Mouse (Mus musculus) erythroblast, embryonic 14.5 days (primary cell): ENCODE data around the gene Rilpl1.

Experiments
- GATA1 ChIP-seq: IDR thresholded peaks from 2 replicates; pipeline ENCODE4 v1.6.1; 2012; ENCODE audit warnings: low read length, inconsistent platforms, mixed read lengths
- TAL1 ChIP-seq: IDR thresholded peaks from 3 replicates; pipeline ENCODE4 v1.6.1; 2012; ENCODE audit warnings: low read length, inconsistent platforms, mixed read lengths

- TF ChIP-seq TAL1 (no peak), GATA1 (no peak)
Measured at GRCm38 (mm10) chr5:124454082-124454419, 77.1 kb downstream of the Rilpl1 start.
